Mouse (Mus musculus): ENCODE data around the gene Rerg. TPM values are rescaled to one million over a fixed set of nuclear protein-coding genes. Genes with fewer than 3 reads are reported as not detected.

Rerg gene
- total RNA-seq (2014; rRNA removed), result 2.6 and 2.8 TPM in 2 replicates
- 8.7 and 12.9 TPM in 2 replicates for polyA plus RNA-seq (2015; fragmentation: Nextera tagmentation; extraction: Ambion mirVana)

DNA sequence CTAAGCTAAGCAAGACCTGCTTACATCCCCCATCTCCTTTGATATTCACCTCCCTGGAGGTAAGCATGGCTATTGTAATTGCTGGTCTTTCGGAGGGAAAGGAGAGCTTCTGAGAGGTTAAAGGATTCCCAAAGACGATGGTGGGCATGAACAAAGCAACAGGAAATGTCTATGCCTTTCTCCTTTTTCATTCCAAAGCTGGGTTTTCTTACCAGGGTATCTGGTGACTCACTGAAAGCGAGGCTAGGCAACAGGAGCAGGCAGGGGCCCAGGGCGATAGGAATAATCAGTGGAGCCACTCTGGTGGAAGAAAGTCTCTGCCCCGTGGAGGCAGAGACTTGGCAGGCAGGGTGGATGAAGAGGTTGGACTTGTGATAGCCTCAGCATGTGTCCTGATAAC lies at the start of gene Rerg:
Rerg (minus strand) TSS at position 272 of the 400 bp plus-strand sequence.
- H3K4me1 ChIP-seq (ENCODE audit: insufficient read depth), result no peaks in the 10 kb centered on the region
- H3K27me3 ChIP-seq (ENCODE audit: insufficient read depth, low read length), result 0 out of 2 replicates have a peak, but pooled peaks cover 4% of the 10 kb centered on the region
- H3K9ac ChIP-seq, result peak within 1 kb of the TSS; percentile 61
- H3K4me2 ChIP-seq (ENCODE audit: low read depth), result peak within 1 kb of the TSS; percentile 88
- WGBS, result 16% methylated on average over 5 of the region's 5 CpGs
- DNase-seq (peak; percentile 34), ATAC-seq (no peak)
- no peak within 1 kb of the TSS for H3K27ac ChIP-seq (ENCODE audit: low read depth, low read length)
- H3K9me3 ChIP-seq (ENCODE audit: low read length), result no peaks in the 10 kb centered on the region
- no peak for TF ChIP-seq CTCF (IDR thresholded peaks at IDR 0.05; ENCODE audit: low read depth)
- H3K36me3 ChIP-seq (ENCODE audit: insufficient read depth), result no peaks in the 10 kb centered on the region
- H3K4me3 ChIP-seq (ENCODE audit: low read depth, low read length), result peak within 1 kb of the TSS; percentile 55

DNA sequence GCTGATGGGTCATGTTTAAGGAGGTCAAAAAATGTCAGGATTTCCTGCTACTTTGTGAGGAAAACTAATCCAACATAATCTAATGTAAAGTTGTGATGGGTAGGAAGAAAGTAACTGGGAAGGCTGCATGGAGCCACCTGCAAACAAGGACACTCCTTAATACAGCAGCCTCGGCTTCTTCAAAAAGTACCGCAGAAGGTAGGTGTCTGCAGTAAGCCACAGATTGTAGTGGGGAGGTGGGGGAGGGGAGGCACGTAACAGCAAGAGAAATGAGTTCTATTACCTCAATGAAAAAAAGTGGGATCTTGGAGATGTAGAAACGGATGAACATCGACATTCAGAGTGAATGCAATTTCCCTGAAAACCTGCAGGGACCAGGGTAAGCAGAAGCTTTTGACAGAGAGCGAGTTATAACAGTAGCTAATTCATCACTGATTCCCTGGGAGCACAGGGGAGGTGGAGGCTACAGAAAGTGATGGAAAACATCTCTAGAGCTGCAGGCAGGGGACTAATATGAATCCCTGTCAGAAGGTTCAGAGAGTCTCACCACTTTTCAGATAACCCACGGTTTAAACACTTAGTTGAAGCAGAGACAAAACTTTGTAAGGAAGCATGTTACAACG lies 47.7 kb upstream of the Rerg start:
- WGBS, result 75% methylated on average over 8 of the region's 8 CpGs
- H3K9ac ChIP-seq, result no peak overlapping the region
- ATAC-seq (no peak), DNase-seq (no peak)
- H3K4me1 ChIP-seq (ENCODE audit: insufficient read depth), result no peaks in the 10 kb centered on the region
- no peak overlapping the region for H3K4me2 ChIP-seq (ENCODE audit: low read depth)
- no peaks in the 10 kb centered on the region for H3K9me3 ChIP-seq (ENCODE audit: low read length)
- no peaks in the 10 kb centered on the region for H3K27me3 ChIP-seq (ENCODE audit: insufficient read depth, low read length)
- H3K4me3 ChIP-seq (ENCODE audit: low read depth, low read length), result no peak overlapping the region
- no peaks in the 10 kb centered on the region for H3K36me3 ChIP-seq (ENCODE audit: insufficient read depth)
- no peak; the same call in 1 of the 2 replicates for TF ChIP-seq CTCF (IDR thresholded peaks at IDR 0.05; ENCODE audit: low read depth)
- no peak overlapping the region for H3K27ac ChIP-seq (ENCODE audit: low read depth, low read length)

GRCm38 (mm10) chr6:137211441-137211840 lies 41.1 kb upstream of the Rerg start:
- Histone ChIP-seq H3K4me2 (ENCODE audit: low read depth) (no peak overlapping the region), H3K4me1 (ENCODE audit: insufficient read depth) (no peaks in the 10 kb centered on the region), H3K9ac (no peak overlapping the region), H3K27me3 (ENCODE audit: insufficient read depth, low read length) (no peaks in the 10 kb centered on the region), H3K9me3 (ENCODE audit: low read length) (no peaks in the 10 kb centered on the region), H3K36me3 (ENCODE audit: insufficient read depth) (no peaks in the 10 kb centered on the region), H3K4me3 (ENCODE audit: low read depth, low read length) (no peak overlapping the region), H3K27ac (ENCODE audit: low read depth, low read length) (no peak overlapping the region)
- 74% methylated on average over 2 of the region's 2 CpGs for WGBS
- no peak for TF ChIP-seq CTCF (IDR thresholded peaks at IDR 0.05; ENCODE audit: low read depth)
- DNase-seq (no peak), ATAC-seq (no peak)

DNA sequence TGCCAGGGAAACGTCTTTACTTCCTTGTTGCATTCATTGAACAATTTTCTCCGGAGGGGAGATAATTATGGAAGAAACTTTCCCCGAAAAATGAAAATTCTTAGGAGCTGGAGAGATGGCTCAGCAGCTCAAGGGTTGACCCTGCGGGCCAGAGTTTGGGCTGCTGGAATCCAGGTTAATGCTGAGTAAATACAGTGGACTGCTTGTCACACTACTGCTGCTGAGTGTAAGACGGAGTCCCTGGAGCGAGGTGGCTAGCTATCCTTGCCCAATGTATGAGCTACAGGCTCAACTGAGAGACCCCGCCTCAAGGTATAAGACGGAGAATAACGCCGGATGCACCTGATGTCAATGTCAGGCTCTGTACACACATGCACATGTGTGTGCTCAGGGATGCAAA lies 40.7 kb upstream of the Rerg start:
- Histone ChIP-seq H3K4me2 (ENCODE audit: low read depth) (no peak overlapping the region), H3K4me1 (ENCODE audit: insufficient read depth) (no peaks in the 10 kb centered on the region), H3K4me3 (ENCODE audit: low read depth, low read length) (no peak overlapping the region), H3K9me3 (ENCODE audit: low read length) (no peaks in the 10 kb centered on the region), H3K9ac (no peak overlapping the region), H3K27ac (ENCODE audit: low read depth, low read length) (no peak overlapping the region), H3K27me3 (ENCODE audit: insufficient read depth, low read length) (no peaks in the 10 kb centered on the region), H3K36me3 (ENCODE audit: insufficient read depth) (no peaks in the 10 kb centered on the region)
- ATAC-seq (no peak), DNase-seq (no peak)
- WGBS, result 93% methylated on average over 10 of the region's 10 CpGs
- no peak for TF ChIP-seq CTCF (IDR thresholded peaks at IDR 0.05; ENCODE audit: low read depth)

DNA sequence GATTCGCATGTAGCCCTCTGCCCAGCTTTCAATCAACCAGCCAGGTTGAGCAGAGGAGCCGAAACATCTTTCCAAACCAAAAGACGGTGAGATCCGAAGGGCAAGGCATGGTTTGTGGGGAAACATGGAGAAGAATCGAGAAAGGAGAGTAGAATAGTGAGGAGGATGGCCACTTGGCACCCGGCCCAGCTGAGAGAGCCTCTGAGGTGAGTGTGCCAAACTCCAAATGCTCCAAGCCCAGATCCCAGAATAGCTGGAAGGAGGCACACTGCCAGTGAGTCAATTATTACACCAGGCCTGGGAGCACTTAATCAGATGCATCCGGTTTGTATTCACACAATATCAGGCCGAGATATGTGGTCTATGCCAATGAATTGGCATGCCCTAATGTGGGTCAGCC lies 39.7 kb upstream of the Rerg start:
- peak; percentile 14; the same call in 1 of the 2 replicates for ATAC-seq
- WGBS, result 52% methylated on average over 8 of the region's 8 CpGs
- no peak overlapping the region for H3K4me3 ChIP-seq (ENCODE audit: low read depth, low read length)

DNA sequence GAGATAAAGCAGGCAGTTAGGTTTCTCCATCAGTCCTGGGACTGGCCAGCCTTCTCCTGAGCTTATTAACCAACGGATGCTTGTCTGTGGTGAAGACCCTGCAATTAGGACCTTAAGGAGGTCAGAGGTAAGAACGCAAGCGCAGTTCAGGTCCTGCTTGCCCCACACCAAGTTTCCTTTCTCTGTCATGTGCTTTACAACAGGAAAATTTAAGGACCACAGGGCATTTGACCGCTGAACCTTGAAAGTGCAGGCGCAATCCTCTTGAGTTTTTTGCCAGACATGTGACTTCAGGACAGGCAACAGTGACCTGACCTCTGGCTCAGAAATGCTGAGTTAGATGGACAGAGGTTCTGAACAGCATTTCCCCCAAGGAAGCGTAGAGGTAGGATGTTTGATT lies 36.8 kb upstream of the Rerg start:
- 95% methylated on average over 6 of the region's 6 CpGs for WGBS
- no peak for DNase-seq

More for the DNA sequence above, 39.7 kb upstream of the Rerg start:
- no peak for TF ChIP-seq CTCF (IDR thresholded peaks at IDR 0.05; ENCODE audit: low read depth)
- Histone ChIP-seq H3K27ac (ENCODE audit: low read depth, low read length) (no peak overlapping the region), H3K4me2 (ENCODE audit: low read depth) (no peak overlapping the region), H3K9ac (no peak overlapping the region), H3K27me3 (ENCODE audit: insufficient read depth, low read length) (no peaks in the 10 kb centered on the region), H3K36me3 (ENCODE audit: insufficient read depth) (no peaks in the 10 kb centered on the region), H3K9me3 (ENCODE audit: low read length) (no peaks in the 10 kb centered on the region), H3K4me1 (ENCODE audit: insufficient read depth) (no peaks in the 10 kb centered on the region)
- peak; percentile 48 for DNase-seq

GRCm38 (mm10) chr6:137205662-137206400 lies 35.5 kb upstream of the Rerg start:
- DNase-seq, result peak; percentile 88
- ATAC-seq, result peak; percentile 77
- Histone ChIP-seq H3K4me1 (ENCODE audit: insufficient read depth) (no peaks in the 10 kb centered on the region), H3K4me2 (ENCODE audit: low read depth) (no peak overlapping the region), H3K9me3 (ENCODE audit: low read length) (no peaks in the 10 kb centered on the region), H3K36me3 (ENCODE audit: insufficient read depth) (no peaks in the 10 kb centered on the region), H3K4me3 (ENCODE audit: low read depth, low read length) (no peak overlapping the region), H3K9ac (no peak overlapping the region), H3K27me3 (ENCODE audit: insufficient read depth, low read length) (no peaks in the 10 kb centered on the region), H3K27ac (ENCODE audit: low read depth, low read length) (no peak overlapping the region)
- peak; percentile 84 for TF ChIP-seq CTCF (IDR thresholded peaks at IDR 0.05; ENCODE audit: low read depth)
- WGBS, result 53% methylated on average over 11 of the region's 11 CpGs

More for the DNA sequence above, 36.8 kb upstream of the Rerg start:
- Histone ChIP-seq H3K9me3 (ENCODE audit: low read length) (no peaks in the 10 kb centered on the region), H3K9ac (no peak overlapping the region), H3K27me3 (ENCODE audit: insufficient read depth, low read length) (no peaks in the 10 kb centered on the region), H3K36me3 (ENCODE audit: insufficient read depth) (no peaks in the 10 kb centered on the region), H3K4me3 (ENCODE audit: low read depth, low read length) (no peak overlapping the region), H3K4me1 (ENCODE audit: insufficient read depth) (no peaks in the 10 kb centered on the region), H3K27ac (ENCODE audit: low read depth, low read length) (no peak overlapping the region), H3K4me2 (ENCODE audit: low read depth) (no peak overlapping the region)
- no peak for TF ChIP-seq CTCF (IDR thresholded peaks at IDR 0.05; ENCODE audit: low read depth)
- no peak for ATAC-seq

Measured in forebrain, postnatal 0 days (tissue).